17 mouse cellular contexts compared by ENCODE assay signal in genomic region chr7:46236363-46236762, GRCm38 (mm10). TPM values are rescaled to one million over a fixed set of nuclear protein-coding genes. Genes with fewer than 3 reads are reported as not detected.
A peak's percentile ranks its signal among the peaks of the same experiment; 100 is the strongest.
DNase-seq lines count a peak whose midpoint lies in the region; ATAC-seq and TF ChIP-seq lines count a peak whose summit lies in the region.
"Had no signal": no experiment of that assay in that cellular context is flagged by ENCODE, and none has a peak within 500 bp of the region (broad histone marks: within the 10 kb centered on the region; RNA-seq: fewer than 3 reads in every experiment).

No protein-coding gene starts in this region.

- no peak for TF ChIP-seq CTCF in left cerebral cortex, adult 2 months (IDR thresholded peaks at IDR 0.05)

- no peaks in the 10 kb centered on the region for H3K27me3 ChIP-seq in neural tube, embryonic 12.5 days (replicated peaks)
- peaks cover 13% of the 10 kb centered on the region for H3K27me3 ChIP-seq in limb, embryonic 10.5 days (ENCODE audit: low read depth, poor library complexity, severe bottlenecking)
- H3K27me3 ChIP-seq: embryonic facial prominence, embryonic 15.5 days; Patski had no signal

- H3K4me1 ChIP-seq in neural tube, embryonic 12.5 days, result no peaks in the 10 kb centered on the region; the same call in none of the 2 replicates
- H3K4me1 ChIP-seq in limb, embryonic 10.5 days, result peaks cover 37% of the 10 kb centered on the region
- H3K4me1 ChIP-seq: embryonic facial prominence, embryonic 15.5 days had no signal

- WGBS in neural tube, embryonic 12.5 days, result 67% methylated on average over 15 of the region's 15 CpGs
- 82% methylated on average over 15 of the region's 15 CpGs for WGBS in limb, embryonic 10.5 days

- no peak for DNase-seq in neural tube, embryonic 10.5 days (ENCODE audit: extremely low spot score, low spot score)
- peak; percentile 42 for DNase-seq in kidney, adult 18-20 months
- DNase-seq in limb, embryonic 10.5 days (ENCODE audit: low spot score), result no peak
- no peak for DNase-seq in left cerebral cortex, adult 2 months (ENCODE audit: extremely low spot score in 1 of 2, low spot score in 2 of 2)
- DNase-seq in left cerebral cortex, adult 9 months (ENCODE audit: low spot score in 2 of 2), result no peak
- DNase-seq in left cerebral cortex, postnatal 10 days (ENCODE audit: extremely low spot score in 1 of 2, low spot score in 2 of 2), result no peak
- no peak for DNase-seq in urinary bladder, postnatal 36 days (ENCODE audit: low spot score in 2 of 2)
- DNase-seq: adrenal gland, postnatal 10 days; cerebellum, adult 8-10 months; thymus, postnatal 36 days had no signal

- H3K4me2 ChIP-seq in neural tube, embryonic 12.5 days (replicated peaks), result 0 out of 2 replicates have a peak overlapping the region, but pooled peaks have one; percentile 16
- H3K4me2 ChIP-seq: embryonic facial prominence, embryonic 15.5 days had no signal

- no peak overlapping the region for H3K4me3 ChIP-seq in neural tube, embryonic 12.5 days
- H3K4me3 ChIP-seq in limb, embryonic 10.5 days, result 0 out of 2 replicates have a peak overlapping the region, but pooled peaks have one; percentile 10
- H3K4me3 ChIP-seq in left cerebral cortex, adult 2 months, result no peak overlapping the region
- H3K4me3 ChIP-seq: embryonic facial prominence, embryonic 15.5 days had no signal

- intact Hi-C loops in left cerebral cortex, adult 2 months (cut with DNase I), result no loop called here
- intact Hi-C loops in left cerebral cortex, postnatal 10 days (cut with DNase I), result no loop called here

- ATAC-seq in neural tube, embryonic 12.5 days (ENCODE audit: low FRiP score, low read depth), result no peak
- ATAC-seq: Patski had no signal

- H3K27ac ChIP-seq in neural tube, embryonic 12.5 days, result no peak overlapping the region
- peak overlapping the region; percentile 19; the same call in 1 of the 2 replicates for H3K27ac ChIP-seq in limb, embryonic 10.5 days
- no peak overlapping the region for H3K27ac ChIP-seq in left cerebral cortex, adult 2 months
- H3K27ac ChIP-seq: embryonic facial prominence, embryonic 15.5 days had no signal

- no peaks in the 10 kb centered on the region for H3K36me3 ChIP-seq in neural tube, embryonic 12.5 days
- H3K36me3 ChIP-seq in limb, embryonic 10.5 days, result no peaks in the 10 kb centered on the region
- H3K36me3 ChIP-seq: embryonic facial prominence, embryonic 15.5 days had no signal

- no peak overlapping the region for H3K9ac ChIP-seq in neural tube, embryonic 12.5 days
- H3K9ac ChIP-seq: embryonic facial prominence, embryonic 15.5 days had no signal

- H3K9me3 ChIP-seq in neural tube, embryonic 12.5 days, result no peaks in the 10 kb centered on the region
- no peaks in the 10 kb centered on the region for H3K9me3 ChIP-seq in limb, embryonic 10.5 days (replicated peaks)
- H3K9me3 ChIP-seq: embryonic facial prominence, embryonic 15.5 days had no signal

RNA-seq across cellular contexts. Expression of gene Ush1c, which starts 1.9 kb away (rescaled TPM):
- polyA plus RNA-seq in neural tube, embryonic 12.5 days (2016; fragmentation: Nextera tagmentation; extraction: Ambion mirVana), result 2.7 and 3.6 TPM in 2 replicates
- polyA plus RNA-seq in limb, embryonic 10.5 days (2016; fragmentation: Nextera tagmentation; extraction: Ambion mirVana), result 5.2 and 5.9 TPM in 2 replicates
- total RNA-seq in left cerebral cortex, adult 2 months (2021), result under 1 TPM in 1 of 2 experiments, not detected in 1; 0.14 TPM
- total RNA-seq in left cerebral cortex, postnatal 10 days (2021), result under 1 TPM in 1 of 2 experiments, not detected in 1; 0.16 TPM
- total RNA-seq: megakaryocyte-erythroid progenitor cell, adult 5-6 weeks had no signal
- polyA plus RNA-seq: Patski; spleen, adult 2 months had no signal

RNA-seq across cellular contexts. Expression of gene Otog, which starts 4.4 kb away (rescaled TPM):
- polyA plus RNA-seq in neural tube, embryonic 12.5 days (2016; fragmentation: Nextera tagmentation; extraction: Ambion mirVana), result 0.11 and 0.14 TPM in 2 replicates
- 0.01 TPM in 1 of 2 replicates, not detected in the other for polyA plus RNA-seq in limb, embryonic 10.5 days (2016; fragmentation: Nextera tagmentation; extraction: Ambion mirVana)
- total RNA-seq in left cerebral cortex, adult 2 months (2021), result under 1 TPM; 0.07 to 0.19 TPM
- under 1 TPM; 0.26 to 0.34 TPM for total RNA-seq in left cerebral cortex, postnatal 10 days (2021)
- total RNA-seq: megakaryocyte-erythroid progenitor cell, adult 5-6 weeks had no signal
- polyA plus RNA-seq: heart, postnatal 0 days; liver, embryonic 16.5 days; Patski; spleen, adult 2 months had no signal

RNA-seq across cellular contexts. Expression of gene Abcc8, which starts 56.5 kb away (rescaled TPM):
- polyA plus RNA-seq in neural tube, embryonic 12.5 days (2016; fragmentation: Nextera tagmentation; extraction: Ambion mirVana), result 6.0 and 7.6 TPM in 2 replicates
- polyA plus RNA-seq in limb, embryonic 10.5 days (2016; fragmentation: Nextera tagmentation; extraction: Ambion mirVana), result 0.40 and 0.74 TPM in 2 replicates
- total RNA-seq in left cerebral cortex, adult 2 months (2021), result 10 to 100 TPM; 38.6 to 43.8 TPM
- total RNA-seq in left cerebral cortex, postnatal 10 days (2021), result 10 to 100 TPM; 28.8 to 31.1 TPM
- total RNA-seq: megakaryocyte-erythroid progenitor cell, adult 5-6 weeks had no signal
- polyA plus RNA-seq: Patski had no signal
